26 mouse cellular contexts compared by ENCODE assay signal in the genomic region with DNA sequence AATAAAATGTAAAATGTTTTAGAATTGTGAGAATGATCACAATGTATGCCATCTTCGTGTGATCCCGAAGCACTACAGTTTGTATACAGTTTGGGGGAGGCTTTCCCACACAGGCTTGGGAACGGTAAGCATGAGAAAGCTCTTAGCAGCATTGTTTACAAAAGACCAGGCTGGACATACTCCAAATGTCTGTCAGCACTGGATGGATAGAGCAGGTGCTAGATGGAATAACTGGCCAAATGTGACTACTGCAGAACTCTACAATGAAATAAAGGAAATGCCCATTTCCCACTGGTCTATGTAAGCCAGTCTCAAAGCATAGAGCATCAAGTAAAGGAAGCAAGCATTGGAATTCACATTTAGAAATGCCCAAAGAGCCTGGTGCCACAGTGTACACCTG.
DNase-seq lines count a peak whose midpoint lies in the region; ATAC-seq and TF ChIP-seq lines count a peak whose summit lies in the region.
"Had no signal": no experiment of that assay in that cellular context is flagged by ENCODE, and none has a peak within 500 bp of the region (broad histone marks: within the 10 kb centered on the region; RNA-seq: fewer than 3 reads in every experiment).

No protein-coding gene starts in this region.

- no peak overlapping the region for H3K27ac ChIP-seq in embryonic facial prominence, embryonic 14.5 days (replicated peaks; ENCODE audit: low read depth, low read length)
- no peak overlapping the region for H3K27ac ChIP-seq in embryonic facial prominence, embryonic 10.5 days (replicated peaks)
- H3K27ac ChIP-seq in lung, embryonic 14.5 days (ENCODE audit: low read depth): no peak overlapping the region
- no peak overlapping the region for H3K27ac ChIP-seq in kidney, embryonic 14.5 days (ENCODE audit: low read depth, low read length)
- H3K27ac ChIP-seq: embryonic facial prominence, embryonic 12.5 days; forebrain, embryonic 12.5 days; heart, adult 2 months; heart, embryonic 10.5 days; heart, embryonic 13.5 days; hindbrain, embryonic 15.5 days had no signal

- no peaks in the 10 kb centered on the region for H3K4me1 ChIP-seq in embryonic facial prominence, embryonic 14.5 days (ENCODE audit: control insufficient read depth, insufficient read depth, low read length)
- no peaks in the 10 kb centered on the region for H3K4me1 ChIP-seq in embryonic facial prominence, embryonic 10.5 days
- H3K4me1 ChIP-seq in lung, embryonic 14.5 days (ENCODE audit: insufficient read depth): no peaks in the 10 kb centered on the region
- H3K4me1 ChIP-seq in kidney, embryonic 14.5 days (ENCODE audit: control insufficient read depth, insufficient read depth, low read length): no peaks in the 10 kb centered on the region
- H3K4me1 ChIP-seq: embryonic facial prominence, embryonic 12.5 days; forebrain, embryonic 12.5 days; heart, embryonic 10.5 days; heart, embryonic 13.5 days; hindbrain, embryonic 15.5 days had no signal

- no peaks in the 10 kb centered on the region for H3K27me3 ChIP-seq in embryonic facial prominence, embryonic 14.5 days (replicated peaks; ENCODE audit: control insufficient read depth, insufficient read depth, low read length)
- H3K27me3 ChIP-seq in embryonic facial prominence, embryonic 10.5 days (replicated peaks; ENCODE audit: low read depth, poor library complexity, severe bottlenecking): no peaks in the 10 kb centered on the region
- H3K27me3 ChIP-seq in lung, embryonic 14.5 days (ENCODE audit: insufficient read depth, low read length): no peaks in the 10 kb centered on the region
- H3K27me3 ChIP-seq in C2C12 (ENCODE audit: control insufficient read depth, insufficient read depth, insufficient read length): no peaks in the 10 kb centered on the region
- H3K27me3 ChIP-seq in kidney, embryonic 14.5 days (ENCODE audit: control insufficient read depth, insufficient read depth, low read length): no peaks in the 10 kb centered on the region
- H3K27me3 ChIP-seq: embryonic facial prominence, embryonic 12.5 days; forebrain, embryonic 12.5 days; heart, embryonic 13.5 days; hindbrain, embryonic 15.5 days had no signal

- TF ChIP-seq CTCF in lung, embryonic 14.5 days (IDR thresholded peaks at IDR 0.05; ENCODE audit: low read depth): no peak
- TF ChIP-seq CTCF in C2C12 (IDR thresholded peaks at IDR 0.05; ENCODE audit: control insufficient read depth, insufficient read depth, insufficient read length): no peak

- no peak overlapping the region for H3ac ChIP-seq in C2C12 (ENCODE audit: control insufficient read depth, insufficient read length, low read depth)

- H3K9ac ChIP-seq in embryonic facial prominence, embryonic 14.5 days (ENCODE audit: low read depth, low read length): no peak overlapping the region
- H3K9ac ChIP-seq in lung, embryonic 14.5 days: no peak overlapping the region
- H3K9ac ChIP-seq in kidney, embryonic 14.5 days (ENCODE audit: low read depth, low read length): no peak overlapping the region
- H3K9ac ChIP-seq: embryonic facial prominence, embryonic 12.5 days; forebrain, embryonic 12.5 days; heart, embryonic 13.5 days; hindbrain, embryonic 15.5 days had no signal

- H3K4me3 ChIP-seq in embryonic facial prominence, embryonic 14.5 days (ENCODE audit: low read depth, low read length): no peak overlapping the region
- no peak overlapping the region for H3K4me3 ChIP-seq in embryonic facial prominence, embryonic 10.5 days
- H3K4me3 ChIP-seq in lung, embryonic 14.5 days (ENCODE audit: low read depth, low read length): no peak overlapping the region
- no peak overlapping the region for H3K4me3 ChIP-seq in C2C12 (ENCODE audit: insufficient read depth, poor library complexity, severe bottlenecking)
- no peak overlapping the region for H3K4me3 ChIP-seq in kidney, embryonic 14.5 days (ENCODE audit: low read length)
- H3K4me3 ChIP-seq: embryonic facial prominence, embryonic 12.5 days; erythroblast, embryonic 14.5 days; forebrain, embryonic 12.5 days; heart, adult 2 months; heart, embryonic 10.5 days; heart, embryonic 13.5 days; hindbrain, embryonic 15.5 days had no signal

- 67% methylated on average over 3 of the region's 3 CpGs for WGBS in embryonic facial prominence, embryonic 14.5 days
- 85% methylated on average over 3 of the region's 3 CpGs for WGBS in embryonic facial prominence, embryonic 10.5 days
- 36% methylated on average over 3 of the region's 3 CpGs for WGBS in lung, embryonic 14.5 days
- WGBS in kidney, embryonic 14.5 days: 82% methylated on average over 3 of the region's 3 CpGs

- no peaks in the 10 kb centered on the region for H3K36me3 ChIP-seq in embryonic facial prominence, embryonic 14.5 days (ENCODE audit: control insufficient read depth, insufficient read depth, low read length)
- no peaks in the 10 kb centered on the region for H3K36me3 ChIP-seq in embryonic facial prominence, embryonic 10.5 days (replicated peaks)
- no peaks in the 10 kb centered on the region for H3K36me3 ChIP-seq in lung, embryonic 14.5 days (ENCODE audit: insufficient read depth)
- H3K36me3 ChIP-seq in C2C12 (ENCODE audit: control insufficient read depth, insufficient read depth): no peaks in the 10 kb centered on the region
- H3K36me3 ChIP-seq in kidney, embryonic 14.5 days (ENCODE audit: control insufficient read depth, insufficient read depth, low read length): no peaks in the 10 kb centered on the region
- H3K36me3 ChIP-seq: embryonic facial prominence, embryonic 12.5 days; forebrain, embryonic 12.5 days; heart, embryonic 10.5 days; heart, embryonic 13.5 days; hindbrain, embryonic 15.5 days had no signal

- no peaks in the 10 kb centered on the region for H3K79me3 ChIP-seq in C2C12 (ENCODE audit: low read depth)

- no peaks in the 10 kb centered on the region for H3K9me3 ChIP-seq in embryonic facial prominence, embryonic 14.5 days (ENCODE audit: control insufficient read depth, low read length)
- H3K9me3 ChIP-seq in embryonic facial prominence, embryonic 10.5 days: no peaks in the 10 kb centered on the region
- no peaks in the 10 kb centered on the region for H3K9me3 ChIP-seq in lung, embryonic 14.5 days (ENCODE audit: low read depth, low read length)
- no peaks in the 10 kb centered on the region for H3K9me3 ChIP-seq in kidney, embryonic 14.5 days (ENCODE audit: control insufficient read depth, low read length)
- H3K9me3 ChIP-seq: embryonic facial prominence, embryonic 12.5 days; forebrain, embryonic 12.5 days; heart, embryonic 10.5 days; hindbrain, embryonic 15.5 days had no signal

- peak; percentile 46 for DNase-seq in embryonic facial prominence, embryonic 14.5 days (ENCODE audit: low spot score)
- DNase-seq in embryonic facial prominence, embryonic 10.5 days (ENCODE audit: low spot score): no peak
- peak; percentile 62 for DNase-seq in lung, embryonic 14.5 days
- DNase-seq in lung, postnatal 14 days: no peak
- DNase-seq in brain, adult 2 months (ENCODE audit: low read depth, low spot score): peak; percentile 19
- no peak for DNase-seq in ovary, adult 18-20 months (ENCODE audit: low spot score)
- DNase-seq: adrenal gland, adult 8-10 months; adrenal gland, postnatal 25 days; B cell, adult 2 months; cerebellum, adult 11 months; gastrocnemius, postnatal 10 days; gastrocnemius, postnatal 36 days; heart, adult 2 months; heart, postnatal 14 days; heart, postnatal 4 days had no signal

- no peaks in the 10 kb centered on the region for H3K79me2 ChIP-seq in C2C12 (ENCODE audit: control insufficient read depth, insufficient read depth)

- ATAC-seq in embryonic facial prominence, embryonic 14.5 days (ENCODE audit: low read depth): no peak
- no peak for ATAC-seq in lung, embryonic 14.5 days (ENCODE audit: insufficient read depth)
- no peak for ATAC-seq in kidney, embryonic 14.5 days (ENCODE audit: low FRiP score, low TSS enrichment)
- ATAC-seq: activated CD4-positive, CD25-positive, alpha-beta regulatory T cell, adult 4 months; CD4-positive, CD25-positive, alpha-beta regulatory T cell, adult 4 months; intestine, postnatal 0 days had no signal

- no peak overlapping the region for H3K4me2 ChIP-seq in embryonic facial prominence, embryonic 14.5 days (ENCODE audit: low read depth, low read length)
- H3K4me2 ChIP-seq in lung, embryonic 14.5 days: no peak overlapping the region
- no peak overlapping the region for H3K4me2 ChIP-seq in kidney, embryonic 14.5 days (replicated peaks; ENCODE audit: low read depth, low read length)
- H3K4me2 ChIP-seq: embryonic facial prominence, embryonic 12.5 days; forebrain, embryonic 12.5 days; heart, embryonic 13.5 days; hindbrain, embryonic 15.5 days had no signal

TF ChIP-seq in C2C12, 6 proteins besides CTCF, POLR2A, EP300 and RAD21:
- TF ChIP-seq USF1 (IDR thresholded peaks at IDR 0.05; ENCODE audit: low read depth): no peak
- TF ChIP-seq MYOD1 (IDR thresholded peaks at IDR 0.05; ENCODE audit: control insufficient read depth, insufficient read length, low read depth): peak; percentile 80

Comparison
In these comparisons a context has a peak if more than half of its experiments do, and no peak if none do; other contexts are left out.
1. DNase-seq: peak in embryonic facial prominence, embryonic 14.5 days (single experiment), lung, embryonic 14.5 days (single experiment) and brain, adult 2 months (single experiment); none in embryonic facial prominence, embryonic 10.5 days (single experiment), lung, postnatal 14 days (single experiment) and ovary, adult 18-20 months (single experiment).